Mouse (Mus musculus) large intestine, adult 2 months (tissue): ENCODE data around the gene Lipa. TPM values are rescaled to one million over a fixed set of nuclear protein-coding genes. Genes with fewer than 3 reads are reported as not detected.

Experiments
- DNase-seq: peaks from one replicate; pipeline ENCODE4 v3.0.0-alpha.2; 2012; ENCODE audit warnings: low read depth, low spot score
- WGBS: fragments of 180-500 bp; shearing (Covaris S2); methylation state at CpG from one replicate; pipeline ENCODE4 v1.1.7; 2018; 5-methylcytosine and 5-hydroxymethylcytosine counted together
- polyA plus RNA-seq: library from polyadenylated mRNA; depleted of rRNA; stranded (reverse); fragments of >200 nt; gene quantifications from 2 replicates; pipeline ENCODE4 v1.2.3, GENCODE M21; 2012

Gene Lipa
- polyA plus RNA-seq, 1 experiment, result 14.4 TPM

GRCm38 (mm10) chr19:34526321-34526923, 852 bp downstream of the Lipa start:
- WGBS, result 15% methylated on average over 11 of the region's 11 CpGs
- no peak for DNase-seq

- DNase-seq, result no peak
- WGBS, result 65% methylated on average over 9 of the region's 9 CpGs
Observed at GRCm38 (mm10) chr19:34524646-34525045, 2.6 kb downstream of the Lipa start.

- DNase-seq, result no peak
- 88% methylated on average over 12 of the region's 12 CpGs for WGBS
Observed at GRCm38 (mm10) chr19:34523106-34523725, 4.1 kb downstream of the Lipa start.

- WGBS, result 91% methylated on average over 1 of the region's 1 CpGs
Observed at GRCm38 (mm10) chr19:34521978-34522377, 5.3 kb downstream of the Lipa start.

GRCm38 (mm10) chr19:34521361-34521760, 5.9 kb downstream of the Lipa start:
- DNase-seq, result no peak
- 78% methylated on average over 2 of the region's 2 CpGs for WGBS

More at GRCm38 (mm10) chr19:34521978-34522377, 5.3 kb downstream of the Lipa start:
- DNase-seq, result no peak

- WGBS, result 52% methylated on average over 4 of the region's 4 CpGs
- no peak for DNase-seq
Observed at GRCm38 (mm10) chr19:34520051-34520450, 7.2 kb downstream of the Lipa start.

GRCm38 (mm10) chr19:34519646-34520045, 7.6 kb downstream of the Lipa start:
- 40% methylated on average over 3 of the region's 3 CpGs for WGBS
- peak; percentile 60 for DNase-seq

GRCm38 (mm10) chr19:34518786-34519185, 8.5 kb downstream of the Lipa start:
- DNase-seq, result no peak
- 69% methylated on average over 3 of the region's 3 CpGs for WGBS

GRCm38 (mm10) chr19:34517812-34518594, 9.3 kb downstream of the Lipa start:
- 71% methylated on average over 13 of the region's 13 CpGs for WGBS
- no peak for DNase-seq

- WGBS, result 58% methylated on average over 3 of the region's 3 CpGs
- DNase-seq, result no peak
Observed at GRCm38 (mm10) chr19:34517197-34517596, 10.1 kb downstream of the Lipa start.

- DNase-seq, result no peak
- 55% methylated on average over 2 of the region's 2 CpGs for WGBS
Observed at GRCm38 (mm10) chr19:34516346-34516745, 10.9 kb downstream of the Lipa start.

GRCm38 (mm10) chr19:34515681-34516080, 11.6 kb downstream of the Lipa start:
- WGBS, result 44% methylated on average over 3 of the region's 3 CpGs
- DNase-seq, result no peak

- no peak for DNase-seq
- WGBS, result 53% methylated on average over 8 of the region's 8 CpGs
Observed at GRCm38 (mm10) chr19:34511528-34511927, 15.7 kb downstream of the Lipa start.

GRCm38 (mm10) chr19:34510717-34511116, 16.6 kb downstream of the Lipa start:
- WGBS, result 72% methylated on average over 5 of the region's 5 CpGs
- DNase-seq, result no peak

GRCm38 (mm10) chr19:34505161-34505721, 22.0 kb downstream of the Lipa start:
- no peak for DNase-seq
- 81% methylated on average over 12 of the region's 12 CpGs for WGBS

GRCm38 (mm10) chr19:34500763-34501162, 26.5 kb downstream of the Lipa start:
- 29% methylated on average over 4 of the region's 4 CpGs for WGBS
- DNase-seq, result peak; percentile 76

GRCm38 (mm10) chr19:34496353-34496752, 30.9 kb downstream of the Lipa start:
- DNase-seq, result no peak
- 39% methylated on average over 1 of the region's 1 CpGs for WGBS

- 87% methylated on average over 4 of the region's 4 CpGs for WGBS
- no peak for DNase-seq
Observed at GRCm38 (mm10) chr19:34493859-34494258, 33.4 kb downstream of the Lipa start.

GRCm38 (mm10) chr19:34483547-34483946, 43.7 kb downstream of the Lipa start:
- 7% methylated on average over 4 of the region's 4 CpGs for WGBS
- peak; percentile 36 for DNase-seq
